Mouse (Mus musculus): Measurements from ENCODE around the gene Clic1.

DNA sequence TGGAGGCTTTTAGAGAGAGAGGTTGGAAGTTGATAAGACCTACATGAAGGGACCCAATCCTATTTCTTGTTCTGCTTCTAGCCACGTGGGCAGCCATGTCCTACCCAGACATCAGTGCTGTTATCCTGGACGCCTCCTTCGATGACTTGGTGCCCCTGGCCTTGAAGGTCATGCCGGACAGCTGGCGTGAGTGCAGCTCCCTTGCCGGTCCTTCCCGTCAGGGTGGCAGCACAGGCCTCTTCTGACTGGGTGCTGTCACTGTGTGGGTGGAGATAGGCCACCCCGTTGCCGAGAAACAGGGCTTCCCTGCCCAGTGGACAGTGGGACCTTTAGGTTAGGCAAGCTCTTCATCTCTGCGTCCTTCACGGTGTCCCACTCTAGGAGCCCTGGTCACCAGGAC is 51.4 kb downstream of the Clic1 start:
- no peak for TF ChIP-seq CTCF (IDR thresholded peaks at IDR 0.05; ENCODE audit: borderline replicate concordance, extremely low read depth, insufficient read depth, insufficient read length)
- no peak for TF ChIP-seq POLR2A (IDR thresholded peaks at IDR 0.05; ENCODE audit: borderline replicate concordance, extremely low read depth, insufficient read depth, insufficient read length, poor library complexity, severe bottlenecking)

Data from brain, embryonic 14.5 days (tissue).